Mouse (Mus musculus) T-helper 17 cell (primary cell): ENCODE results near the gene Qprt.
"Not testable (repeated sequence)": the region's sequence is repeated elsewhere in the genome, so short reads cannot be mapped to it uniquely, and the experiment has no call there.

Experiments used
- in situ Hi-C, 2 experiments: fragments of 300-600 bp; cut with MboI, MseI; formaldehyde crosslinking; loops; 1 replicate in 1 of 2; 2 replicates in 1 of 2; pipeline ENCODE4 v1.15.1; 2025; ENCODE audit warnings: high pct_unique_total_duplicates in 2 of 2

Qprt gene

DNA sequence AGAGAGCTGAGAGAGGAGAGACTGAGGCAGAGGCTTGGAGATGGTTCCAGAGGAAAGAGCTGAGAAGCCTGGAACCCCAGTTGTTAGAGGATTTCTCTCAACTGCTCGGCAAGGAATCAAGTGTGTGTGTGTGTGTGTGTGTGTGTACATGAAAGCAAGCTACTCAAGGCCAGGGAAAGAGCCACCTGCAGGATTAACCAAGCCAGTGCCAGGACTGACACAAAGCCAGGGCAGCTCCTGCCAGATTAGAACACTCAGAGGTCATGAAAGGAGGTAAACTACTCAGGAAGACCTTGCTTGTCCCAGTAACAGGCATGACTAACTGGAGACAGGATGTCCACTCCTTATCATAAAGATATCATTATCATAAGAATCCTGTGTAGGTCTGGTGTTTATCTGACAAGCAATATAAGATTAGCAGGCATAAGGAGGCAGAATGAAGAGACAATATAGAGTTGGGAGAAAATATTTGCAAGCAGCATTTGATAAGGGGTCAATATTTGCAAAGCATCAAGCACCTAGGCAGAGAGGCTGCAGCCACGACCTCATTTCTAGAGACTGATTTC is 20.5 kb downstream of the Qprt start:
- in situ Hi-C loops, result loop anchor here in 1 of 2 experiments (5.0 to 10.0 kb wide), 2 partner anchors 154 to 277 kb away; partner anchors contain the start of gene Asphd1

DNA sequence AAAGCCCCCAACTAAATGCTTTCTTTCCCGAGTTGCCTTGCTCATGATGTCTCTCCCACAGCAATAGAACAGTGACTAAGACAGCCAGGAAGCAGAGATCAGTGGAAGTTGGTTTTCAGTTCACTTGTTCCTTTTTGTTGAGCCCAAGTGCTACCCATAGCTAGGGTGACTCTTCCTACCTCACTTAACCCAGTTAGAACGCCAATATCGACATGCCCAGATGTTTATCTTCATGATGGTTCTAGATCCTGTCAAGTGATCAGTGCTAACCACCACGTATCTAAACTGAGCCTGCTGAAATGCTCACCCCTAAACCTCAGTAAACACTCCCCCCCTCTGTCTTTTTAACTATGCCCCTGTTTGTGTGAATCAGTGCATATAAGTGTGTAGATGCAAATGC is 22.5 kb downstream of the Qprt start:
- in situ Hi-C loops, result no loop called here

GRCm38 (mm10) chr7:127098950-127099349 is 23.1 kb downstream of the Qprt start:
- in situ Hi-C loops, result no loop called here

- in situ Hi-C loops, result no loop called here
Measured at GRCm38 (mm10) chr7:127098521-127098920, 23.5 kb downstream of the Qprt start.

- in situ Hi-C loops, result no loop called here
Measured at GRCm38 (mm10) chr7:127096456-127096855, 25.6 kb downstream of the Qprt start.

- in situ Hi-C loops, result loop anchor here in 1 of 2 experiments (5.0 kb wide), 1 partner anchor 72 kb away; the partner anchor contains the start of genes Gm42742 and Prrt2
Measured at GRCm38 (mm10) chr7:127093914-127094313, 28.1 kb downstream of the Qprt start.

- in situ Hi-C loops, result loop anchor here in 1 of 2 experiments (5.0 kb wide), 1 partner anchor 69 kb away; the partner anchor contains the start of genes Gm42742 and Prrt2
Measured at GRCm38 (mm10) chr7:127091114-127091896, 30.7 kb downstream of the Qprt start, which contains the start of gene AI467606. Gene AI467606 (plus strand): TSS chr7:127091359.

- in situ Hi-C loops, result loop anchor here in 1 of 2 experiments (5.0 kb wide), 1 partner anchor 68 kb away; the partner anchor contains the start of genes Gm42742 and Prrt2
Measured at GRCm38 (mm10) chr7:127090154-127091113, 31.6 kb downstream of the Qprt start.

GRCm38 (mm10) chr7:127088901-127089845 is 32.9 kb downstream of the Qprt start:
- in situ Hi-C loops, result no loop called here

- in situ Hi-C loops, result no loop called here
Measured at GRCm38 (mm10) chr7:127088083-127088482, 33.9 kb downstream of the Qprt start.

DNA sequence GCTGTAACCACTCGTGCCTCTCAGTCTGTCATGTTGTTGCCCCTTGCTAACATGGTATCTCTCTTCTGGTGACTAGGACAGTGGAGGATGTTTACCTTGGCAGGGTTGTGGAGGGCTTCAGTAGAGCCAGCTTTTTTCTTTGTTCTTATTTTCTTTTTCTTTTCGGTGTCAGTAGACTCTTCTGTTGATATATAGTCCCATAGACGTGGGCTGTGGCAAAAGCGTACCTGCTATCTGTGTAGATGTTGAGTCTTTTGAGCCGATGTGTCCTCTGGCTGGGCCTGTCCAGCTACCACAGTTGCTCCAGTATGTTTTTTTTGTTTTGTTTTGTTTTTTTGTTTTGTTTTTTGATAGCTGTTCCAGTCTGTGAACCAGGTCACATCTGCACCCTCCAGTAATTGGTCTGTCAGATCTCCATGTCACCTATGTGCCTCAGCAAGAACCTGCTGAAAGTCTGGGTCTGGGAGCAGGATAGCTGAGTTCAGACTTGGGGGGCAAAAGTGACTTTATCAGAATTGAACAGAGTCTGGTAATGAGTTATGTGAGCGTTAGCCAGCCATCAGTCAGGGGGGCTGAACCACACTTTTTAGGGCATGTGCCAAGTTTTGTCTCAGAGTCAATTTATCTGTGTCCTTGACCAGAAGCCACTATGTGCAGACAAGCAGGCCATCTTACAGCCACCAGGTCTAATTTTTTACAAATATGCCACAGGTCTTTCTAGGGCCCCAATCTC is 34.6 kb downstream of the Qprt start, which contains the start of gene Zg16:
Gene Zg16 (minus strand): TSS at position 51 of the 733 bp plus-strand sequence.
- in situ Hi-C loops, result not testable (repeated sequence)

DNA sequence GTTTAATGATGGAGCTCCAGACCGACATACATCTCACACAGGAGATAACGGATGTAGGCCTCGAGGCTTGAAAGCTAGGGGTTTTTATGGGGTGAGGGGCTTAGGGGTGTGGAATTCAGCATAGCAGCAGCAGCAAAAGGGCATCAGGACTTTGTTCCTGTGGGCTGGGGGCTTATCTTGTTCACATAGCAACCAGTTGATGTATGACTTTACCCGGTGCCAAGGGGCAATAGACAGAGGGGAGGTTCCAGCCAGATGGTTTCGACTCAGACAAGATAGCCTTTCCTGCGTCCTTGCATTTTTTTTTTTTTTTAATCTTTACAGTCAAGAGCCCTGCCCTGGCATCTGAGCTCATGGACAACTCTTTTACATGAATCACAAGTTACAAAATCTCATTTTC is 36.3 kb downstream of the Qprt start:
- in situ Hi-C loops, result not testable (repeated sequence)

GRCm38 (mm10) chr7:127084794-127085193 is 37.2 kb downstream of the Qprt start:
- in situ Hi-C loops, result no loop called here

DNA sequence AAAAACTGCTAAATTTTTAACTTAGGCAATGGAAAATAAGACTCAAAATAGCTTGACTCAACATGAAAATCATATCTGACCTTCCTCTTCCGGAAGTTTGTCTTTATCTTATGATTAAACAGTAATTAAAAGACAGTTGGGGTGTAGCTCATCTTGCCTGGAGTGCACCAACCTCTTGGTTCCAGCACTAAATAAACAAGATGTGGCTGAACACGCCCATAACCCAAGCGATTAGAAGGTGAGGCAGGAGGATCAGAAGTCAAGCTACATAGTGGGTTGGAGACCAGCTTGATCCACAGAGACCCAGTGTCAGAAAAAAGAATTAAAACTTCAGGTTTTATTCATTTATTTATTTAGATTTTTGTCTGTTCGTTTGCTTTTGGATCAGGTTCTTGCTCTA is 38.3 kb downstream of the Qprt start:
- in situ Hi-C loops, result no loop called here

- in situ Hi-C loops, result no loop called here
Measured at GRCm38 (mm10) chr7:127082995-127083394, 39.0 kb downstream of the Qprt start.

GRCm38 (mm10) chr7:127082271-127082670 is 39.8 kb downstream of the Qprt start:
- in situ Hi-C loops, result no loop called here

- in situ Hi-C loops, result no loop called here
Measured at GRCm38 (mm10) chr7:127080045-127080444, 42.0 kb downstream of the Qprt start.

GRCm38 (mm10) chr7:127077692-127078091 is 44.3 kb downstream of the Qprt start:
- in situ Hi-C loops, result no loop called here

- in situ Hi-C loops, result no loop called here
Measured at GRCm38 (mm10) chr7:127076188-127076587, 45.8 kb downstream of the Qprt start.

- in situ Hi-C loops, result no loop called here
Measured at GRCm38 (mm10) chr7:127073221-127073620, 48.8 kb downstream of the Qprt start.
